Mouse (Mus musculus) MEL (cell line): Measurements from ENCODE around the gene Ankrd44. TPM values are rescaled to one million over a fixed set of nuclear protein-coding genes. Genes with fewer than 3 reads are reported as not detected.

ENCODE experiments used
- DNase-seq: peaks from one replicate; pipeline ENCODE4 v3.0.0; 2011; ENCODE audit warnings: low read depth, low spot score
- H3K27ac ChIP-seq: 2 replicates; pipeline ENCODE4 v1.5.1; 2012; ENCODE audit warnings: low read depth, mild to moderate bottlenecking, control low read depth, low read length, moderate library complexity; ENCODE audit not compliant: control insufficient read depth
- H3K27me3 ChIP-seq, 2 experiments: fragments of 150-350 bp in 1 of 2; sonication (generic) in 1 of 2; 2 replicates each; pipeline ENCODE4 v1.6.1; 2012; ENCODE audit warnings: low read length in 2 of 2, mild to moderate bottlenecking in 2 of 2, improper control_type of control experiment in 1 of 2, moderate library complexity in 1 of 2; ENCODE audit not compliant: insufficient read depth in 2 of 2, control insufficient read depth in 1 of 2
- H3K36me3 ChIP-seq, 2 experiments: 2 replicates each; pipeline ENCODE4 v1.6.1; 2012 to 2014; ENCODE audit warnings: low read length in 2 of 2, improper control_type of control experiment in 1 of 2, inconsistent platforms in 1 of 2, mild to moderate bottlenecking in 1 of 2; ENCODE audit not compliant: insufficient read depth in 2 of 2, control insufficient read depth in 1 of 2
- H3K4me1 ChIP-seq, 2 experiments: fragments of 150-350 bp in 1 of 2; sonication (generic) in 1 of 2; 2 replicates each; pipeline ENCODE4 v1.6.1; 2012; ENCODE audit warnings: low read length in 2 of 2, improper control_type of control experiment in 1 of 2, mild to moderate bottlenecking in 1 of 2; ENCODE audit not compliant: insufficient read depth in 2 of 2, control insufficient read depth in 1 of 2
- H3K4me3 ChIP-seq, 2 experiments: fragments of 150-350 bp in 1 of 2; sonication (generic) in 1 of 2; 2 replicates each; pipeline ENCODE4 v1.5.1; 2012; ENCODE audit warnings: low read depth in 2 of 2, low read length in 2 of 2, mild to moderate bottlenecking in 2 of 2, moderate library complexity in 2 of 2, control low read depth in 1 of 2, improper control_type of control experiment in 1 of 2; ENCODE audit not compliant: control insufficient read depth in 1 of 2, insufficient read depth in 1 of 2
- H3K79me2 ChIP-seq: 2 replicates; pipeline ENCODE4 v1.6.1; 2012; ENCODE audit warnings: mild to moderate bottlenecking, low read length, moderate library complexity; ENCODE audit not compliant: control insufficient read depth, poor library complexity, insufficient read depth
- H3K9ac ChIP-seq: 2 replicates; pipeline ENCODE4 v1.6.1; 2012; ENCODE audit warnings: low read depth, mild to moderate bottlenecking, control low read depth, low read length, moderate library complexity; ENCODE audit not compliant: control insufficient read depth, poor library complexity, severe bottlenecking
- H3K9me3 ChIP-seq: fragments of 150-350 bp; sonication (generic); replicated peaks from 2 replicates; pipeline ENCODE4 v1.6.1; 2012; ENCODE audit warnings: mild to moderate bottlenecking, low read length, improper control_type of control experiment, moderate library complexity; ENCODE audit not compliant: insufficient read depth
- CHD1 ChIP-seq: IDR thresholded peaks from 2 replicates; pipeline ENCODE4 v1.6.1; 2012; ENCODE audit warnings: low read depth, mild to moderate bottlenecking, inconsistent platforms, low read length, improper control_type of control experiment
- E2F4 ChIP-seq: IDR thresholded peaks from 2 replicates; pipeline ENCODE4 v1.6.1; 2011; ENCODE audit warnings: low read depth, low read length, improper control_type of control experiment, borderline replicate concordance
- ELF1 ChIP-seq: IDR thresholded peaks from 2 replicates; pipeline ENCODE4 v1.6.1; 2014; ENCODE audit warnings: low read depth, mild to moderate bottlenecking, inconsistent platforms, low read length, improper control_type of control experiment, moderate library complexity
- EP300 ChIP-seq, 2 experiments: IDR thresholded peaks; 2 replicates each; pipeline ENCODE4 v1.6.1; 2011; ENCODE audit warnings: improper control_type of control experiment in 2 of 2, low read length in 2 of 2, low read depth in 1 of 2, mild to moderate bottlenecking in 1 of 2
- ETS1 ChIP-seq: IDR thresholded peaks from 2 replicates; pipeline ENCODE4 v1.6.1; 2012; ENCODE audit warnings: low read depth, mild to moderate bottlenecking, inconsistent platforms, low read length, improper control_type of control experiment, moderate library complexity
- GABPA ChIP-seq: IDR thresholded peaks from 2 replicates; pipeline ENCODE4 v1.6.1; 2012; ENCODE audit warnings: low read depth, mild to moderate bottlenecking, inconsistent platforms, low read length, improper control_type of control experiment, moderate library complexity
- HCFC1 ChIP-seq: IDR thresholded peaks from 2 replicates; pipeline ENCODE4 v1.6.1; 2012; ENCODE audit warnings: low read depth, mild to moderate bottlenecking, inconsistent platforms, low read length, improper control_type of control experiment, moderate library complexity
- JUND ChIP-seq: IDR thresholded peaks from 2 replicates; pipeline ENCODE4 v1.6.1; 2011; ENCODE audit warnings: low read depth, mild to moderate bottlenecking, improper control_type of control experiment, low read length
- MAX ChIP-seq: IDR thresholded peaks from 2 replicates; pipeline ENCODE4 v1.6.1; 2011; ENCODE audit warnings: low read length, improper control_type of control experiment
- MAZ ChIP-seq: IDR thresholded peaks from 2 replicates; pipeline ENCODE4 v1.6.1; 2012; ENCODE audit warnings: low read depth, mild to moderate bottlenecking, inconsistent platforms, low read length, improper control_type of control experiment
- MYB ChIP-seq: IDR thresholded peaks from 2 replicates; pipeline ENCODE4 v1.6.1; 2011; ENCODE audit warnings: mild to moderate bottlenecking, low read depth, low read length, improper control_type of control experiment
- POLR2A ChIP-seq, 2 experiments: IDR thresholded peaks; 2 replicates each; pipeline ENCODE4 v1.6.1; 2011 to 2012; ENCODE audit warnings: low read length in 2 of 2, mild to moderate bottlenecking in 2 of 2, control low read depth in 1 of 2, improper control_type of control experiment in 1 of 2, low read depth in 1 of 2, moderate library complexity in 1 of 2; ENCODE audit not compliant: control insufficient read depth in 1 of 2, insufficient read depth in 1 of 2, poor library complexity in 1 of 2
- POLR2AphosphoS2 ChIP-seq: IDR thresholded peaks from 2 replicates; pipeline ENCODE4 v1.6.1; 2011; ENCODE audit warnings: low read length, improper control_type of control experiment
- POLR2AphosphoS5 ChIP-seq: IDR thresholded peaks from 2 replicates; pipeline ENCODE4 v1.6.1; 2012; ENCODE audit warnings: low read depth, borderline replicate concordance, mild to moderate bottlenecking, inconsistent platforms, low read length, moderate library complexity, mixed read lengths
- RAD21 ChIP-seq: IDR thresholded peaks from 2 replicates; pipeline ENCODE4 v1.6.1; 2011; ENCODE audit warnings: mild to moderate bottlenecking, low read depth, low read length, improper control_type of control experiment
- RCOR1 ChIP-seq: IDR thresholded peaks from 2 replicates; pipeline ENCODE4 v1.6.1; 2012; ENCODE audit warnings: low read depth, mild to moderate bottlenecking, inconsistent platforms, low read length, improper control_type of control experiment
- TBP ChIP-seq: IDR thresholded peaks from 2 replicates; pipeline ENCODE4 v1.8.0; 2011; ENCODE audit warnings: low read depth, low read length, improper control_type of control experiment
- UBTF ChIP-seq: IDR thresholded peaks from 2 replicates; pipeline ENCODE4 v1.6.1; 2012; ENCODE audit warnings: low read depth, mild to moderate bottlenecking, inconsistent platforms, low read length, improper control_type of control experiment, moderate library complexity, borderline replicate concordance; ENCODE audit not compliant: insufficient read depth
- USF1 ChIP-seq: IDR thresholded peaks from 2 replicates; pipeline ENCODE4 v1.6.1; 2014; ENCODE audit warnings: low read depth, mild to moderate bottlenecking, inconsistent platforms, low read length, improper control_type of control experiment, moderate library complexity
- ZNF384 ChIP-seq: IDR thresholded peaks from 2 replicates; pipeline ENCODE4 v1.6.1; 2012; ENCODE audit warnings: low read depth, mild to moderate bottlenecking, inconsistent platforms, low read length, improper control_type of control experiment
- polyA plus RNA-seq, 2 experiments: library from polyadenylated mRNA; stranded (reverse) in 1 of 2; unstranded in 1 of 2; fragments of >175 nt in 1 of 2; fragments of >200 nt in 1 of 2; gene quantifications; 2 replicates each; pipeline versions ENCODE4 v1.2.1 to v1.2.4; 2012; ENCODE audit warnings: low replicate concordance in 2 of 2, low read depth in 1 of 2; ENCODE audit not compliant: insufficient read length in 2 of 2, insufficient read depth in 1 of 2, missing spikeins in 1 of 2
- total RNA-seq: library from RNA; depleted of rRNA; stranded (reverse); fragments of 300-350 nt; gene quantifications from 2 replicates; pipeline ENCODE4 v1.2.3, GENCODE M21; 2012

Ankrd44 gene
- total and polyA plus RNA-seq, 3 experiments: 2.3 to 4.4 TPM; not detected in 1

GRCm38 (mm10) chr1:54932456-54933115 is 6.4 kb upstream of the Ankrd44 start:
- Histone ChIP-seq H3K79me2 (no peaks in the 10 kb centered on the region), H3K4me3 (no peak overlapping the region), H3K36me3 (no peaks in the 10 kb centered on the region), H3K9me3 (no peaks in the 10 kb centered on the region), H3K4me1 (no peaks in the 10 kb centered on the region), H3K9ac (no peak overlapping the region), H3K27ac (no peak overlapping the region), H3K27me3 (peaks cover 0 to 3% of the 10 kb centered on the region in 2 experiments; a peak in 3 of 4 replicates)
- TF ChIP-seq USF1 (no peak), POLR2AphosphoS2 (no peak), ELF1 (no peak), CHD1 (no peak), TBP (no peak), MYB (no peak), RCOR1 (no peak), RAD21 (no peak), POLR2A (IDR thresholded peaks at IDR 0.05; ENCODE audit: control insufficient read depth in 1 of 2, insufficient read depth in 1 of 2, low read depth in 1 of 2, low read length in 2 of 2, poor library complexity in 1 of 2) (no peak), E2F4 (no peak), HCFC1 (no peak), ZNF384 (no peak), POLR2AphosphoS5 (no peak), JUND (no peak), MAX (no peak), UBTF (no peak), MAZ (no peak)
- no peak for DNase-seq

- DNase-seq: no peak
These were observed 5.0 kb upstream of the Ankrd44 start for GRCm38 (mm10) chr1:54931231-54931630.

More at GRCm38 (mm10) chr1:54931231-54931630, 5.0 kb upstream of the Ankrd44 start:
- Histone ChIP-seq H3K36me3 (peaks cover 0 to 2% of the 10 kb centered on the region in 2 experiments; a peak in 1 of 4 replicates), H3K4me3 (no peak overlapping the region), H3K79me2 (no peaks in the 10 kb centered on the region), H3K9me3 (no peaks in the 10 kb centered on the region), H3K9ac (no peak overlapping the region), H3K4me1 (0 out of 4 replicates have a peak, but pooled peaks cover 0 to 4% of the 10 kb centered on the region in 2 experiments), H3K27ac (no peak overlapping the region), H3K27me3 (peaks cover 0 to 1% of the 10 kb centered on the region in 2 experiments; a peak in 2 of 4 replicates)
- no peak for TF ChIP-seq EP300 (IDR thresholded peaks at IDR 0.05; ENCODE audit: low read depth in 1 of 2, low read length in 2 of 2)
- TF ChIP-seq ELF1: no peak
- TF ChIP-seq MAZ: no peak
- TF ChIP-seq MYB: no peak
- TF ChIP-seq ETS1: no peak
- TF ChIP-seq GABPA: no peak
- no peak for TF ChIP-seq POLR2AphosphoS2
